Mouse (Mus musculus) lung, embryonic 15.5 days (tissue): ENCODE results near the gene Ppfia4. TPM values are rescaled to one million over a fixed set of nuclear protein-coding genes. Genes with fewer than 3 reads are reported as not detected.

Source experiments
- ATAC-seq: fragments of 200-750 bp; cut with Nextera tagmentation; 2 replicates; pipeline ENCODE4 v1.8.0; 2017; ENCODE audit warnings: moderate number of reproducible peaks, borderline replicate concordance; ENCODE audit not compliant: low FRiP score, low TSS enrichment; ENCODE audit errors: extremely low read depth
- H3K27ac ChIP-seq: fragments of 300-500 bp; sonication (generic); 2 replicates; pipeline ENCODE4 v1.5.1; 2015; ENCODE audit warnings: moderate library complexity, mild to moderate bottlenecking, inconsistent platforms
- H3K27me3 ChIP-seq: fragments of 300-500 bp; sonication (generic); 2 replicates; pipeline ENCODE4 v1.6.1; 2015; ENCODE audit warnings: inconsistent platforms
- H3K36me3 ChIP-seq: fragments of 300-500 bp; sonication (generic); 2 replicates; pipeline ENCODE4 v1.6.1; 2015; ENCODE audit warnings: inconsistent platforms
- H3K4me1 ChIP-seq: fragments of 300-500 bp; sonication (generic); 2 replicates; pipeline ENCODE4 v1.6.1; 2015; ENCODE audit warnings: inconsistent platforms
- H3K4me2 ChIP-seq: fragments of 300-500 bp; sonication (generic); 2 replicates; pipeline ENCODE4 v1.6.1; 2015; ENCODE audit warnings: inconsistent platforms, mild to moderate bottlenecking, moderate library complexity
- H3K4me3 ChIP-seq: fragments of 300-500 bp; sonication (generic); 2 replicates; pipeline ENCODE4 v1.5.1; 2015; ENCODE audit warnings: mild to moderate bottlenecking, inconsistent platforms
- H3K9ac ChIP-seq: fragments of 300-500 bp; sonication (generic); 2 replicates; pipeline ENCODE4 v1.6.1; 2015; ENCODE audit warnings: inconsistent platforms
- H3K9me3 ChIP-seq: fragments of 300-500 bp; sonication (generic); 2 replicates; pipeline ENCODE4 v1.6.1; 2016; ENCODE audit warnings: inconsistent platforms
- WGBS: fragments of 180-500 bp; shearing (Covaris S2); methylation state at CpG from one replicate; pipeline ENCODE4 v1.1.7; 2015; 5-methylcytosine and 5-hydroxymethylcytosine counted together
- polyA plus RNA-seq: library from polyadenylated mRNA; unstranded; fragments of >200 nt; fragmentation: Nextera tagmentation; extraction: Ambion mirVana; gene quantifications from 2 replicates; pipeline ENCODE4 v1.2.1, GENCODE M21; 2015

The Ppfia4 gene
- polyA plus RNA-seq, 1 experiment from 2014 or later: 3.0 TPM

DNA sequence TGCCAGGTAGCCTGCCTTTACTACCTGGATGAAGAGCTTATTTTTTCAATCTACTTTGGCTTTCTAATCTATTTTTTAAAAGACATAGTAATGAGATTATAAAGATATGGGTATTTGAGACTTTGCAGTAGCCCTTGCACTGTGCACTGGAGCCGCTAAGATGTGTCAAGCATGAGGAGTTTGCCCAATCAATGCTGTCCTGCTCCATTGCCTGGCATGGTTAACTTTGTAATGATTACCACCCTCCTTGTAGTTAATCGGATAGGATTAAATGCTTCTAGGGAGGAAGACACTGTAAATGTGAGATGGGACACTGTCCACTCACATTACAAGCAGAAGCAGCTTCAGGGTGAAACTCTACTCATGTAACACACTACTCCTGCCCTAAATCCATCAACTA lies 20.6 kb upstream of the Ppfia4 start:
- 93% methylated on average over 2 of the region's 2 CpGs for WGBS
- Histone ChIP-seq H3K9me3 (no peaks in the 10 kb centered on the region), H3K27me3 (no peaks in the 10 kb centered on the region)

DNA sequence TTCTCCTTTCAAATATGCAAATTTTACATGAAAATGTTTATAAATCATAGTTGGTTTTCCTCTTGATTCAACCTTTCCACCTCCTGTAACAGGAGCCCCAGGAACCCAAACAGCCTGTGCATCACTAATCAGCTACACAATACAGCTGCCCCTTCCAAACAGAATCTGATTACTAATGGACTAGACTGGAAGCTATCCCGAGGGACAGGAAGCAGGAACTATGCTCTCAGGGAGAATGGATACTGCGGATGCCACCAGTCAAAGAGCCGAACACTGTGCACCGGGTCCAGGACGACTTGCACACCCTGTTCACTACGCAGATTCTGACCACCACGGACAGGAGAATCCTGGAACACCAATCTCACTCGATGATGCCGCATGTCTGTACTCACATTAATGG lies 15.1 kb upstream of the Ppfia4 start:
- H3K4me2 ChIP-seq: no peak overlapping the region
- H3K4me1 ChIP-seq: peaks cover 5% of the 10 kb centered on the region
- H3K27me3 ChIP-seq: no peaks in the 10 kb centered on the region
- H3K4me3 ChIP-seq: no peak overlapping the region
- no peaks in the 10 kb centered on the region for H3K9me3 ChIP-seq
- no peak overlapping the region for H3K27ac ChIP-seq
- H3K36me3 ChIP-seq: peaks cover 61% of the 10 kb centered on the region
- H3K9ac ChIP-seq: no peak overlapping the region
- WGBS: 89% methylated on average over 9 of the region's 9 CpGs
- ATAC-seq: no peak

More for the DNA sequence above, 20.6 kb upstream of the Ppfia4 start:
- H3K9ac ChIP-seq: no peak overlapping the region
- no peaks in the 10 kb centered on the region for H3K4me1 ChIP-seq
- ATAC-seq: no peak
- no peak overlapping the region for H3K27ac ChIP-seq
- no peak overlapping the region for H3K4me3 ChIP-seq
- H3K4me2 ChIP-seq: no peak overlapping the region
- H3K36me3 ChIP-seq: peaks cover 84% of the 10 kb centered on the region

DNA sequence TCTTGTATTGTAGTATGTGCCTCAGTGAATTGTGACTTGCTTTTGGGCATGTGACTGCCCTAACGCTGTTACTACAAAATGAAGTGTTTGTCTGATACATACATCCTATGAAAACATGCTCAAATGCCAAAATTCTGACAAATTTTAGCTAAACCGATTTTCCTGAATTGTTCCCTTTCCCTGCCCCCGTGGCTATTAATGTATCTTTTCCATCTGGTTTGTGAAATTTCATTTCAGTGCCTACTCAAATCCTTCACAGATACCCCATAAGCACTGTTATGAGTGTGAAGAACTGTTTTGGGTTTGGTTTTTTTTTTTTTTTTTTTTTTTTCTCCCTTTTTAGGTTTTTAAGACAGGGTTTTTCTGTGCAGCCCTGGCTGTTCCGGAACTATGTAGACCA lies 12.3 kb upstream of the Ppfia4 start:
- ATAC-seq: no peak
- Histone ChIP-seq H3K4me1 (peaks cover 5% of the 10 kb centered on the region), H3K9me3 (no peaks in the 10 kb centered on the region), H3K27ac (no peak overlapping the region), H3K36me3 (peaks cover 35% of the 10 kb centered on the region), H3K4me3 (peak overlapping the region; percentile 43), H3K9ac (no peak overlapping the region), H3K4me2 (peak overlapping the region; percentile 90), H3K27me3 (no peaks in the 10 kb centered on the region)
- WGBS: 61% methylated on average over 4 of the region's 4 CpGs

DNA sequence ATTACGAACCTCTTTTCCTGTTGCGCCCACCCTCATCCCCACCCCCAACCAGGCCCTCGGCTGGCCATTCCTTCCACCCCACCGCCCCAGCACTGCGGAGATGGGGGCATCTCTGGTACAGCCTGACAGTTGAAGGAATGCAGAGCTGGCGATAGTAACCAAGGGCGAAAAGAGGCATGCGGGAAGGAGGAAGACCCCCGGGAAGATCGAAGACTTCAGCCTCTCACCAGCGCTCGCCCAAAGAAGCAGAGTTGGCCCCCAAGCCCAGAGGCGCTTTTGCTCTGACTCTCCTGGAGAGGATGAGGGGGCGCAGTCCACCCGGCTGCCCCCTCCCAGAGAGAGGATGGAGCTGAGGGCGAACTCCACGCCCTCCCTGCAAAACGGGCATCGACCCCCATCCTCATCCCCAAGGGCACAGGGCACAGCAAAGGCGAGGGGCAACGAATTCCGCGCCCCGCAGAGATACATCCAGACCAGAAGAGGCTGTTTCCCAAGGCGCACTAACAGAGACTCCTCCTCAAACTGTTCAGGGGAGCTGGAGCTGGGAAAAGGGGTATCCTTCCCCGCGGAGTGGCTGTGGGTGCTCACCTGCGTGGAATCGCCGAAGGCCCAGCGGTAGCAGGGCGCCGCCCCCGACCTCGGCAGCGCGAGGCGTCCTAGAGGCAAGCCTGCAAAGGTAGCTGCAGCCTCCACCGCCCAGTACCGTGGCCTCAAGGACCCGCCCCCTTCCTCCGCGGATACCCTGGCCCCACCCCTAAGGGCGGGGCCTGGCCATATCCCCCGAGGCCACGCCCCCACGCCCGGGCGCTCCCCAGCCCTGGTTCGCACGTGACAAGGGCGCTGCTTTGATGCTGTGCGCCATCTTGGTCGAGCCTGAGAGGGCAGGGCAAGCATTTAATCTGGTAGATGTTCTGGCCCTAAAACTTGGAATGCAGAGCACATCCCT lies 11.6 kb upstream of the Ppfia4 start:
- WGBS: 2% methylated on average over 54 of the region's 54 CpGs
- H3K4me3 ChIP-seq: peak overlapping the region; percentile 43
- no peak overlapping the region for H3K27ac ChIP-seq
- peak; percentile 96 for ATAC-seq
- peak overlapping the region; percentile 90 for H3K4me2 ChIP-seq
- peak overlapping the region; percentile 28 for H3K9ac ChIP-seq
- peaks cover 5% of the 10 kb centered on the region for H3K4me1 ChIP-seq
- no peaks in the 10 kb centered on the region for H3K9me3 ChIP-seq
- peaks cover 27% of the 10 kb centered on the region for H3K36me3 ChIP-seq
- H3K27me3 ChIP-seq: no peaks in the 10 kb centered on the region

DNA sequence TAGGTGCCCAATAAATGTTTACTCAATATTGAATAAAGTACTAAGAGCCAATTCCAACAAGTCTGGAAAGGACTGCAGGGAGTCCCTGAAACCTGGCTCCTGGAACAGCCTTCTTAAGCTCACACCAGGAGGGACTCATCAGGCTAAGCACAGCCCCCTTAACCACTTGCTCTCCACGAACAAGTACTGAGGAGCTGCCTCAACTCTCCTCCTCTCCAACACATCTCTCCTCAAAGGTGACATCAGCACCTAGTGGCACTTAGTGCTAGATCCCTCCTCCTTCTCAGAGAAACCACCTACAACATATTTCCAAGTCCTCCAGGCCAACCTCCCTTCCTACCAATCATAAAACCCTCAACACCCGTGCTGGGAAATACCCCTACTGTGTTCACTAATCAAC lies 10.8 kb upstream of the Ppfia4 start:
- H3K4me2 ChIP-seq: peak overlapping the region; percentile 90
- peaks cover 25% of the 10 kb centered on the region for H3K36me3 ChIP-seq
- H3K9ac ChIP-seq: no peak overlapping the region
- H3K4me1 ChIP-seq: peaks cover 5% of the 10 kb centered on the region
- H3K9me3 ChIP-seq: no peaks in the 10 kb centered on the region
- H3K27ac ChIP-seq: no peak overlapping the region
- 9% methylated on average over 2 of the region's 2 CpGs for WGBS
- H3K4me3 ChIP-seq: peak overlapping the region; percentile 43; the same call in 1 of the 2 replicates
- H3K27me3 ChIP-seq: no peaks in the 10 kb centered on the region
- no peak for ATAC-seq

DNA sequence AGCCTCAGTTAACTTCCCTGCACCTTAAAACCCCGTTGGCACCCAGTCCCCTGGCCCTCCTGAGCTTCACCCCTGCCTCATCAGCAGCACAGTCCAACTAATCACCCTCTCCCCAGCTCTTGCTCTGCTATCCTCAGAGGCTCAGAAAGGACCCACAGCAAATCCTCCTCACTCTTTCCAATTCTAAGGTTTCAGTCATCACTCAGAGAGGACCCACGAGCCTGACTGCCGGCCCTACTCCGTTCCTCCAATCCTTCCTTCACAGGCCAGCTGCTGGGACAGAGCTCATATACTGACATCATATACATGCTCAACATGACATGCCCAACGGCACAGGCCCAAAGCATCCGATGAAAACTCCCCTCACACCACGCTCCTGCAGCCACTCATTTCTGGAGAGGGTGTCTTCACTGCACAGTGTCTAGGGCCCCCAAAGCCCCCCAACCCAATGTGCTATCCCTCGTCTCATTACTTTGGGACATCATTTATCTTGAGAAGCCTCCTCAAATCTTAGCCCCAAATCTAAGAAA lies 10.1 kb upstream of the Ppfia4 start:
- H3K4me3 ChIP-seq: no peak overlapping the region
- H3K4me1 ChIP-seq: peaks cover 5% of the 10 kb centered on the region
- no peak overlapping the region for H3K9ac ChIP-seq
- no peak overlapping the region for H3K4me2 ChIP-seq
- ATAC-seq: no peak
- peaks cover 22% of the 10 kb centered on the region for H3K36me3 ChIP-seq
- WGBS: 78% methylated on average over 8 of the region's 8 CpGs
- no peaks in the 10 kb centered on the region for H3K9me3 ChIP-seq
- H3K27me3 ChIP-seq: no peaks in the 10 kb centered on the region
- H3K27ac ChIP-seq: no peak overlapping the region

DNA sequence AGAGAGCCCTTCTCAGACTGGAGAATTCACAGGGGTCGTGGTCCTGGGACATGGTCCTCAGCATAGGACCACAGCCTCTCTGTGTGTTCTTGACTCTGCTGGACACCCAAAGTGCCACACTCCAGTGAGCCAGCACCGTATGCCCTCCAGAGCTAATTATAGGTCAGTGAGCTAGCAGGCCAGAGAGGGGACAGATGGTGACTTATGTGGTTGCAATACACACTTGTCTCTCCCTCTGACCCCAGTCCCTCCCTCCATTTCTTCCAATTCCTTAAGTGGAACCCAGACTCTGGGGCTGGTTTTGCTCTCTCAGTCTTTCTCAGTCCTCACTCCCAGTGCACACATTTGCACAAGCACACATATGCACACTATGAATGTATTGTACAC lies 9.5 kb upstream of the Ppfia4 start:
- Histone ChIP-seq H3K4me2 (no peak overlapping the region), H3K4me1 (peaks cover 5% of the 10 kb centered on the region)

DNA sequence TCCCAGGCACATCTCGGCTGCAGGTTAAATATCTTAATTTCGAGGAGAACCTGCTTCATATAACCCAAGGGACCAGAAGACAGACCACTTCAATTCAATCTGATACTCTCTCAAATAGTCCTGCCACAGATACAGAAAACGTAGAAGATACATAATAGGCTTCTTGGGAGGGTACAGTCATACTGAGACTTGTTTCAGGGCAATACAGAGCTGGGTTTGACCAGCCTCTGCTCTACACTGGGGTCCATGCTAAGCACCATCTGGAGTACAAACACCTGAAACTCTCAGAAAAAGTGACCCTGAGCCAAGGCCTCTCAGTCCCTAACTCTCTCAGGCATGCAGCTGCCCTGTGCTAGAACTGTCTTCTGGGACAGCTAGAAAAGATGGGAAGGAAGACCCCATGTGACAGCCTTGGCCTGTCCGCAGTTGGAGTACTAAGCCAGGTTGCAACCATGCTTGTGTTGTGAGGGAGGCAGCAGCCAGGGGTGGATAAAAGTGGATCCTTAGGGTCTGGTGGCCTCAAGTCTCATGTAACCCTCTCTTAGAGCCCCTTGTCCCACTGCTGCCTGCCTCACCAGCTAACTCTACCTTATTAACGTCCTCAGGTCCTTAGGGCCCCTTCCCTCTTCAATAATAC lies 9.0 kb upstream of the Ppfia4 start:
- Histone ChIP-seq H3K4me3 (no peak overlapping the region), H3K9me3 (no peaks in the 10 kb centered on the region), H3K27ac (no peak overlapping the region), H3K4me1 (peaks cover 5% of the 10 kb centered on the region), H3K4me2 (no peak overlapping the region), H3K27me3 (no peaks in the 10 kb centered on the region), H3K9ac (no peak overlapping the region), H3K36me3 (peaks cover 13% of the 10 kb centered on the region)
- 72% methylated on average over 5 of the region's 5 CpGs for WGBS
- ATAC-seq: no peak

More for the DNA sequence above, 9.5 kb upstream of the Ppfia4 start:
- WGBS: 54% methylated on average over 2 of the region's 2 CpGs
- Histone ChIP-seq H3K27ac (no peak overlapping the region), H3K9me3 (no peaks in the 10 kb centered on the region), H3K27me3 (no peaks in the 10 kb centered on the region), H3K9ac (no peak overlapping the region), H3K36me3 (peaks cover 18% of the 10 kb centered on the region), H3K4me3 (no peak overlapping the region)
- ATAC-seq: no peak

DNA sequence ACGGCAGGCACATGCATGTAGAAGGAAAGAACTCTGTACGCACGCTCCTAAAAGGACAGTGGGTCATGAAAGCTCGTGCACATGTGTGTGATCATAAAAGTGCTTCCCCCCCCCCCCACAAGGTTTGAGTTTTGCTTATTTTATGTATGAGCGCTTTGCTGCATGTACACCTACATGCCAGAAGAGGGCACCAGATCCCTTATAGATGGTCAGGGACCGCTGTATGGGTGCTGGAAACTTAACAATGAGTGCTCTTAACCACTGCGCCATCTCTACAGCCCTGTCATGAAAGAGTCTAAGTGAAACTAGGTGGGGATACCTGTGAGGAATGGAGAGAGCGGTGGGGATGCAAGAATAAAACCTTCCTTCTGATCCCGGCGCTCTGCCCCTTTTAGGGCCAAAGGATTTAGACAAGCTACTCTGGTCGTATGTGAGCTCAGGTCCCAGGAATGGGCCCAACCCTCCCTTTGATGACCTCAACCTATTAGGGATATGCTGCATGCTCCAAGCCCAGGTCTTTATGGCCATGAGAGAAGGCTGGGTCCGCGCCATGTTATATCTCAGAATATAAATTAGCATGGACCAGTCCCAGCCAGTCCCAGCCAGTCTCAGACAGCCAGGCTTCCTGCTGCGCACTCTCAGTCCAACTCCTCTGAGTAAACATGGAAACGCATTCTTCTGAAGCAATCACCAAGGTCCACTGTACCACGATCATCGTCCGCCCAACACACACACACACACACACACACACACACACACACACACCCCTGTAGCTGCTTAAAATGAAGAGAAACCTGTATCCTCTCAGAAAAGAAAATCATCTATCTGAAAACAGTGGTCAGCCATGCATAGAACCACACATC lies 7.3 kb upstream of the Ppfia4 start:
- Histone ChIP-seq H3K9me3 (no peaks in the 10 kb centered on the region), H3K27ac (no peak overlapping the region), H3K4me3 (no peak overlapping the region), H3K4me1 (peaks cover 5% of the 10 kb centered on the region), H3K36me3 (no peaks in the 10 kb centered on the region), H3K4me2 (no peak overlapping the region), H3K27me3 (no peaks in the 10 kb centered on the region), H3K9ac (no peak overlapping the region)
- 89% methylated on average over 18 of the region's 18 CpGs for WGBS
- no peak for ATAC-seq

DNA sequence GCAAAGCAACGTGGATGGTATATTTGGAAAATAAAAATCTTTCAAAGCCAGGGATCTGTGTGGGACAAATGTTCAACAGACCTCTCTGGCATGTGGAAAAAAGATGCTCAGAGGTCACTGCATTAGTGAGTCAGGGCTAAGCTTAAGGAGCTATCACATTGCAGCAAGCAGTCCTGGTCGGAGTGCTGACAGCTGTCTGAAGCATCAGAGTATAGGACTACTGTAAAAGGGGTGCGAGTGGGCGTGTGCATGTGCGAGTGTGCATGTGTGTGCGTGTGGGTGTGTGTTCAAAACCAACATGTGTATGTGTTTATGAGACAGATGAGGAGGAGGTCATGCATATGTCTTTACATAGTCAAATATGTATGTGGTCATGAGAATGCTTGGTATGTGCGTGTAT lies 6.4 kb upstream of the Ppfia4 start:
- H3K27me3 ChIP-seq: no peaks in the 10 kb centered on the region
- H3K4me2 ChIP-seq: no peak overlapping the region
- H3K4me3 ChIP-seq: no peak overlapping the region
- ATAC-seq: no peak
- H3K4me1 ChIP-seq: peaks cover 4% of the 10 kb centered on the region
- no peaks in the 10 kb centered on the region for H3K36me3 ChIP-seq
- H3K9me3 ChIP-seq: no peaks in the 10 kb centered on the region
- 87% methylated on average over 7 of the region's 7 CpGs for WGBS
- H3K9ac ChIP-seq: no peak overlapping the region
- H3K27ac ChIP-seq: no peak overlapping the region

DNA sequence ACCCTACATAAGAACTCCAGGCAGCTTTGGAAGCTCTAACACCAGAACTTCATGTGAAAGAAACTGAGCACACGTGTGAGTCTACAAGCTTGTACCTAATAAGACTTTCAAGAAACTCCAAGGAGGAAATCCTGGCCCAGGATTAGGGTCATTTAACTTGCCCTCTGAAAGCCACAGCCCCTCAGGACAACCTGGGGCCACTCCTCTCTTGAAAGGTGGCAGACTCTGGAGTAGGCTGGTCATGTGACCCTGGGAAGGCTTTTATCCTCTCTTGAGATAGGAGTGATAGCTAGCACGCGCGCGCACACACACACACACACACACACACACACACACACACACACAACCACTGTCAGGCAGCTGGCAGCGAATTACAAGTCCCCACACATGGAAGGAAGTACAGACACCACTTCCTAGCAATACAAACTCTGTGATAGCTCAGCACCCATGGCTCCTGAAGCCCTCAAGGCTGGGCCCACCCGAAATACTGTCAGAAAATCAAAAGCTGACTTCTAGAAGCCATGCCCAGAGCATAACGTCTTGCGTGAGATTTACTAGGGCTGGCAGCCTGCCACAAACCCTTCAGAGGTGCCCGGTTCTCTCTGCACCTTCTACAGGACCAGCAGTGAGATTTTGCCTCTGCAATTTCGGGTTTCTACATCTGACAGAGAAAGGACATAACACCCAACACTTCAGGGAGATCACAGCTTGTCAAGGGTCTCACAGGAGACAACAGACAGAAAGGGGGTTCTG lies 4.4 kb upstream of the Ppfia4 start:
- Histone ChIP-seq H3K27ac (no peak overlapping the region), H3K9ac (no peak overlapping the region), H3K4me3 (no peak overlapping the region), H3K4me1 (peaks cover 10% of the 10 kb centered on the region), H3K9me3 (no peaks in the 10 kb centered on the region), H3K36me3 (no peaks in the 10 kb centered on the region), H3K4me2 (no peak overlapping the region), H3K27me3 (no peaks in the 10 kb centered on the region)
- 71% methylated on average over 11 of the region's 11 CpGs for WGBS
- ATAC-seq: no peak
